Mouse (Mus musculus): Measurements from ENCODE around the gene Smim24.

The Smim24 gene

DNA sequence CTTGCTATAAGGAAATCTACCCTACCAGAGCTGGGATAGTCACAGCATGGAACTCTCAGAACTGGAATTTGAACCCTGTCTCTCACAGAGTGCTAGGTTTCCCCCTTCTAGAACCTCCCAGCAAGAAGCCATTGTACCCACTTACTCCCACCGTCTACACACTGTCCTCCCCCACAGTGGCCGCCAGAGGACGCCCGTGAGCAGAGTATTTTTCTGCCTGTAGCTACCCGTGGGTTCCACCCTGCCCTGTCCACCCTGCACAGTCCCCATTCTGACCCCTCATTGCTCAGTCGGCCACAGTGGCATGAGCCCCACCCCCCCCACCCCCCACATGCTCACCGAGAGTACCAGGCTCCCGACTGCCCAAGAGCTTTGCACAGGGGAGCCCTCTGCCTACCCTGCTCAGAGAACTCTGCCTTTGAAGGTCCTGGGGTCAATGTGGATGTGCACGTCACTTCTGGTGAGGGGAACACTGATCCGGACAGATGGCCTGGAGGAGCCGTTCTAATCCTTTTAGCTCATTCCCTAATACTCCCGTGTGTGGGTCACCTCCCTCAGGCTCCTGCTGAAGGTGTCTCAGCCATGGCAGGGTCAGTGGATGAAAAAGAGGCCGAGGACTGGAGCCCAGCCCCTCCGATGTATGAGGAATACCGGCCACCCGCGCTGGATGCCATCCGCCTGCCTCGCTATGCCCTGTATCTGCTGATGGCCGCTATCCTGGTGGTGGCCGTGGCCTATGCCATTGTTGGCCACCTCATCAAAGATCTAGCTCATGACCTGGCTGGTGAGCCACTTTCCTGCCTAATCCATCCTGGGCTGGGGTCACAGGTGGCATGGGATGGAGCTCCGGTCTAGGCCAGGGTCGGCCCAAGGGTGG is 2.8 kb upstream of the Smim24 start:
- peak; percentile 71 to 78 for DNase-seq (ENCODE audit: low spot score in 2 of 2)

DNA sequence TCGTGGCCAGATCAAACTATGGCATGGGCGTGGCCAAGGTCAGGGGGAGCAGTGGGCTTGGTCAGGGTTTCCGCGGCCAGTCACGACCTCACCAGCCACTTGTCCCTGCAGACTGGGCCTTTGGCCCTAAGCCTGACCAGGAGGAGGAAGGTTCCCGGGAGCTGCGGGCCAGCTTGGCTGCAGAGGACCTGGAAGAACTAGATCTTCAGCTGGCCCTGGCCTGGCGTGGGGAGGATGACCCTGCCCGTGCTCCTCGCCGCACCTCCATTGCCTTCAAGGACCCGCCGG is 2.2 kb upstream of the Smim24 start:
- no peak for DNase-seq (ENCODE audit: low spot score in 2 of 2)

DNA sequence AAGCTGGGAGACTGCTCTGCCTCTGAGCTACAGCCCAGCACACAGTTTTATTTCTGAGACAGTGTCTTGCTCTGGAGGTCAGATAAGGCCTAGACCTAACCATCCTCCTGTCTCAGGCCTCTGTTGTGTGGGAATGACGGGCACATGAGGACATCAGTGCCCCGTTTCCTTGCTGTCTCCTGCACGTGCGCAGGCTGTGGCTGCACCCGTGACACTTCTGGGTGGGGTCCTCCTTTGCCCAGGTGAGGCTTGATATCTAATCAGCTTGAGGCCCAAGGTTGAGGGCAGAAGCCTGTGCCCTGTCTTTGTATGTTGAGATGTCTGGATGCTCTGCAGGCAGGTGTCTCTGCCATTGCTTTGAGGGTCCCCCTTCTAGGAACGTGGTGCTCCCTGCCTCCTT is 581 bp upstream of the Smim24 start:
- no peak for DNase-seq (ENCODE audit: low spot score in 2 of 2)

DNA sequence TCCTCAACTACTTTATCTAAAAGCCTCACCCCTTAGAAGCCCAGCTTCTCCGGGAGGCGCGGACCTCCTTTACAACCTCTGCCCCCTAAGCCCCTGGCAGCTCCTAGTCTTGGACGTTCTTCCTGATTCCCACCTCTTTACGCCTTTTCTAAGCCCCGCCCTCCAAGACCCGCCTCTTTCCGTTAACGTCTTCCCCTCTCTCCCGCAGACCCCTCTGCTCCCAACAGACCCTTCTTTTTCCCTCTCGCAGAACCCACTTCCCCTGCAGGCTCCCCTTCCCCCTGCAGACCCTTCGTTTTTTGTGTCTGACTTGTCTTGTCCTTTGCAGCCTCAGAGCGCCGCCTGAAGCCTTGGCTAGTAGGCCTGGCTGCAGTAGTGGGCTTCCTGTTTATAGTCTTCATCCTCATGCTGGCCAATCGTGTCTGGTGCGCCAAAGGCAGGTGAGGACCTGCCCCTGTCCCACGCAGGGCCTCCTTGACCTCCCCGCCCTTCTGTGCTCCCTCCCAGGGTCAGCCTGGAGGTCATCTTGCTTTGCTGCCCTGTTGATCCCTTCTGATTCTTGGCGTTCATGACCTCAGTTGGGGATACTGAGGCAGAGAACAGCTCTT is 709 bp downstream of the Smim24 start:
- no peak for DNase-seq (ENCODE audit: low spot score in 2 of 2)

DNA sequence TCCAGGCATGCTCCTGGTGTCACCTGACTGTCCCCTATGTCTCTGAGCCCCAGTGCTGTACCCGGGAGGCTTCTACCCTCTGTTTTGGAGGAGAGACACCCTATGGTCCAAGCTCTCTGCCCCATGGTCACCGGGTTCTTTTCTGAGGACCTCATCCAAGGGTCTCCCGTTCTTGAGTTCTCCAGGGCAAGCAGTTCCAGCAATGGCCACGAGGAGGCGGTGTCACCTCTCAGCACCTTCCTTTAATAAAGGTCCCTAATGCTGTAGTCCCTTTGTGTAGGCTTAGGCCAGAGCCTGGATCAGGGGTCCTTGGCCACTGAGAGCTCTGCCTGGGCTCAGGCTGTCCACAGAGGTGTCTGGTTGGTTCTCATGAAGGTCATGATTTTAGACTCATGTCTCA is 2.3 kb downstream of the Smim24 start:
- DNase-seq (ENCODE audit: low spot score in 2 of 2) = peak; percentile 61

DNA sequence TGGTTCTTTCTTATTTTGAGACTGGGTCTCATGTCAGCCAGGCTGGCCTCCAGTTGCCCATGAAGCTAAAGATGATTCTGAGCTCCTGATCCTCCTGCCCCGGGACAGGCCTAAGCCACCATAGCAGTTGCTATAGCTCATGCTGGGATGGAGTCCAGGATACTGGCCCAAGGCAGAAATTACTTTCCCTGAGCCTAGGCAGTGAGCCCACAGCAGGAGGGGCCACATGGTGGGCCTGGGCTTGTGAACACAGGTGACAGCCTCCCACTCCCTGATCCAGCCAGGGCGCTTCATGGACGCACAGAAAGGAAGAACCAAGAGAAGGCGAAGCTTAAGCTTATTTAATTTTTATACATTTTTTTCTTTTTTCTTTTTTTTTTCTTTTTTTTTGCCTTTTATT is 3.0 kb downstream of the Smim24 start:
- no peak for DNase-seq (ENCODE audit: low spot score in 2 of 2)

DNA sequence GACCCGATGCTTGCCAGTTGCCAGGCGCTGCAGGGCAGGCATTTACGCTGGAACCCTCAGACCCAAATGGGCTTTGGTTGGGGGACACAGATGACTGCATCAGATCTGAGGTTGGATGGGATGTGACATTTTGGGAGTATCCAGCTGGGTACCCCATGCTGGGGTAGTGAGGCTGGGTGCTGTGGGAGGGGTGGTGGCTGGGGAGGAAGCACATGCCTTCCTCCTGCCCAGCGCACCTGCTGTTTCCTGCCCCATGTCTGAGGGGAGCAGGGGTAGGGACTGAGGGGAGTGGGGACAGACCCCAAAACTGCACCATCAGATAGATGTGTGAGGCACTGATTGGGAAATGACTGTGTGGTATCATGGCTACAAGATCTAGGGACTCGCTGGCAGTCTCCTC is 3.9 kb downstream of the Smim24 start:
- no peak for DNase-seq (ENCODE audit: low spot score in 2 of 2)

DNA sequence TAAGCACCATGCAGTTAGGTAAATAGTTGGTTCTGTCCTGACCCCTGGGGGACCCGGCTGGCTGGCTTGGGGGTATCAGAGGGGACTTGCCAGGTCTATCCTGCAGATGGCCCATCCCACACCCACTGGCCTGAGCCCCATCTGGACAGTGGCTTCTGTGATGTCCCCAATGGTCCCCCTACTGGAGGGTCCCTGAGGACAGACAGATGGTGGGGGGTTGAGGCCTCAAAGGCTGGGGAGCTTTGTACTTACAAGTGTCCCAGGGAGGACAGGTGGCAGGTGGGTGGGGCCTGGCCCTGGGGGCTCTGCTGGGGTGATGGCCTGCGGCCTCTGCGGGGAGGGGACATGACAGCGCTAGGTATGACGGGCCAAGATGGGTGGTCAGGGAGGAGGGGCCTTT is 6.4 kb downstream of the Smim24 start:
- DNase-seq (ENCODE audit: low spot score in 2 of 2) = no peak

DNA sequence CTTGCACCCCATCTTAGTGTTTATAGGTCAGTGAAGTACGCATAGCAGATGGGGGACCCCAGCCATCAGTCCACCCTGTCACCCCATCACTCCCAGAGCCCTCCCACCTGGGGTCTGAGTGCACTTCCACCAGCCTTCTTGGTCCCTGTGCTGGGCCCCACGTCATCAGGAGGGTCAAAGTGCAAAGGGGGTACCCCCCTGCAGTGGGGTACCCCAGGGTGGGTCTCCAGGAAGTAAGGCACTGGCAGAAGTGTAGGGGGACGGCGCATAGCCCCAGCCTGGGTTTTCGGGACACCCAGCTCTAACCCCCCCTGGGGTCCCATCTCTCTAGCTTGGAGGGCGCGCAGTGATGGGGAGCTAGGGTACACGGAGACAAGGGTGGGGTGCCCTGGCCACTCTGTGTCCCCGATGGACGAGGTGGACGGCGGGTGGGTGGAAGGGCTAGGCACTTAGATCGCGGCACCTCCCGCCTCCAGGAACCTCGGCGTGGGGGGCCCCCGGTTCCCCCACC is 7.0 kb downstream of the Smim24 start:
- no peak for DNase-seq (ENCODE audit: low spot score in 2 of 2)

DNA sequence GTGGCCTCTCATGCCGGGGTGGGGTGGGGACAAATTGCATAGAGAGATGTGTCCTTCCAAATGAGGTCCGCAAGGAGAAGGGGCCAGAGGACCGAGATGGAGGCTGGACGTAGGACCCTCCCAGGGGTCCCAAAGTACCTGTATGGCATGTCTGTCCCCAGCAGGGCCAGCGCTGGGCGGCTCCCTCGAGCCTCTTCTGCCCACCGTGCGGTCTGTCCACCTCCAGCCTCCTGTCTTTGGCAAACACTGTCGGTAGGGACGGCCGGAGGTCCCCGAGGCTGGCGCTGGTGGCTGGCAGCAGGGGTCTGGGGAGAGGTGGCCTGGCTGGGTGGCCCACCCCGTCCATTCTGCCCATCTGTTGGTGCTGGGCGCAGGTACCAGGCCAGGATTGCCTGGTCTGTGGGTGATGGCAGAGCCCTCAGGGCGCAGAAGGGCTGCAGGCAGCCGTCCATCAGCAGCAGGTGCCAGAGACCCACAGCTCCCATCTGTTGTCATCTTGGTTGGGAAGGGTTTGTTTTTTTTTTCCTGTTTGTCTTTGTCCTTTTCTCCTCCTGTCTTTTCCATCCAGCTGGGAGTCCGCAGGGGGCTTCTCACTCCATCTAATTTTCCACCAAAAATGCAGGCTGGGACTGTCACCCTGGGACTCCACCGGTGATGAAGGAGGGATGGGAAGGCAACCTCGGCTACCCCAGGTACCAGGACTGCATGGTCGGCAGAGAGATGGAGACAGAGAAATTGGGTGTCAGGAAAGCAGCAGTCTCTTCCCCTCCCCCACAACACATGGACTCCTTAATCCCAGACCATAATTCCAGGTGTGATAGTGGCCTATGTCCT is 7.7 kb downstream of the Smim24 start:
- no peak for DNase-seq (ENCODE audit: low spot score in 2 of 2)

DNA sequence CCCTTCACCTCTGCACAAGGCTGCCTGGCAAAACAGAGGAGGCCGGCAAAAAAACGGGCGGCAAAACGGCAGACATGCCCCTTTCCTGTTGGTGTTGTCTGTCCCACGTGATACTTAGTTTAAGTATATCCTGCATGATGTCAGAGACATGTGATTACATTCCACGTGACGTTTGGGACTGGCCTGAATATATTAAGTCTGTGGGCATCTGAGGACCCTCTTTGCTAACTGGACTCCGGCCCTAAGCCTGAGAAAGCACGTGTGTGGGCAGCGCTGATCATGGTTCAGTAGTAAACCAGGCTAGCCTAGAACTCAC is 8.3 kb downstream of the Smim24 start:
- no peak for DNase-seq (ENCODE audit: low spot score in 2 of 2)

DNA sequence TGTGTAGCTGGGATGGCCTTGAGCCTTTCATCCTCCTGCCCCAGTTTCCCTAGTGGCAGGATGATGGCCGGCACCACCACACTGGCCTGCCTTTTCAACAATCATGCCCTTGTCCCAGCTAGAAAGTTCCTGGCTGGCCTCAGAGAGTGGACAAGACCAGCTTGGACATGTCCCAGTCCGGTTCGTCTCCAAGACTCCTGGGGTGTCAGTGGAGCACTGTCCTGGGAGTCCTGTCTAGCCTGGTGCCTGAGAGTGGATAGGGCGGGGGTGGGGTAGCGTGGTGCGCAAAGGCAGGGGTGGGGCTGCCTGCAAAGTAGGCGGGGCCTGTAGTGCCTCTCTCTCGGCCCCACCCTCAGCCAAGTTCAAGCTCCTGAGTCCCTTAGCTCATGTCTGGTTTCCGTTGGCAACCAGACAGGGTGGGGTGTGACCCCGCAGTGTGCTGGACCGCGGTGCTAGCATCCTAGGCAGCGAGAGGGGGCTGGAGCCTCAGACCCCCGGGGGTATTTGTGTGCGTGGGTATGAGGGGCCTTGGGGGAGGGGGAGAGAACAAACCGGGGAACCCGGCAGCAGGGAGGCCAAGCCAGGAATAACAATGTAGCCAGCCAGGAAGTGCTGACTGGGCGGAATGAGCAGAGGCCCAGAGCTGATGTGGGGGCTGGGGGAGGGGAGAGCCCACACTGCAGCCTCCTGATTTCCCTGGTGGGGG is 8.8 kb downstream of the Smim24 start:
- DNase-seq (ENCODE audit: low spot score in 2 of 2) = no peak

DNA sequence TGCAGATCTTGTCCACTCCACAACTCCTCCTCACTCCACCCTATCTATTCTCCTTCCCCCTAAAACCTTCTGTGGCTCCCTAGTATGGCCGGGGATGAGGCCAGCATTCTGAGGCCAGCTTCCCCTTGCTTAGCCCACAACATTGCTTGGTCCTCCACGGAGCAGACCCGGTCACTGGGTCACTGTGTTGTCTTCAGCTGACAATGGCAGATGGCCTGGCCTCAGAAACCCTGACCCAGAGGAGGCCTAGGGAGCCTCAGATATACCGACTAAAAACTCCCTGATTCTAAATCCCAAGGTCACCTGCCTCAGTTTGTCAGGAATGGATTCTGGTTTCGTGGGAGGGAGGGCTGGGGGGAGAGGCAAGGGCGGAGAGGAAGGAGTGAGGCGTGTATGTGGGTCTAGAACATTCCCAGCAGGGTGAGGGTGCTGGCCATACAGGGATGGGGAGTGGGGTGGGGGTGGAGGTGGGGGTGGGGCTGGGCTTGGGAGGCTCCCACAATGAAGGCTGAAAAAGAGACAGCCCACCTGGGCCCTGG is 9.4 kb downstream of the Smim24 start:
- DNase-seq (ENCODE audit: low spot score in 2 of 2) = no peak

DNA sequence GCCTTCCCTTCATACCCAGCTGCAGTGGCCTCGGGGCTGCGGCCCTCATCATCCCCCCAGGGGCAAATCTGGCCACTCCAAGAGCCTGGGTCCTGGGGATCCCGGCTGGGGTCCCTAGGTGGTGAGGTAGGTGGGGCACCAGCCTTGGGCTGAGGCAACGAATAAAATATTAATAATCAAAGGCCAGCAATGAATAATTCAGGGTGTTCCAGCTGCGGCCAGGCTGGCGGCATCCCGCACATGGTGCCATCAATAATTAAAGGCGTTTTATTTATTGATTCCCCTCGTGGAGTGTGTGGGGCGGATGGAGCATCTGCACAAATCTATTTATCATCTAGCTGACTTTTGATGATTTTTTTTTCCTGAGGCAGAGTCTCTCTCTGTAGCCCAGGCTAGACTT is 10.7 kb downstream of the Smim24 start:
- no peak for DNase-seq (ENCODE audit: low spot score in 2 of 2)

DNA sequence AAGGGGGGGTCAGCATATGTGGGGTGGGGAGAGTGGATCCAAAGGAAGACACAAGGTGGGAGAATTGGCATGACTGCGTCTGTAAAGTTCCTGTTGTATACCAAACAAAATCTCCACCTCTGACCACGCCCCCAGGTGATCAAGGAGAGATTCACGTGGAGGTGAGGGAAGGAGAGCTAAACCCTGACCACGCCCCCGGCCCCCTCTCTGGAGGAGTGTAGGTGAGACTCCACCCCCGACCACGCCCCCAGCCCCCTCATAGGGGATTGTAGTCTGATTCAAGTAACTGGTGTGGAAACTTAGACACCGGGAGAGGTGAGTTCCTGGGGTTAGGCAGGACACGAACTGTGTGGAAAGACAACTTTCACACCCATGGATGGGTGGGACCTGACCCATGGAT is 11.2 kb downstream of the Smim24 start:
- no peak for DNase-seq (ENCODE audit: low spot score in 2 of 2)

DNA sequence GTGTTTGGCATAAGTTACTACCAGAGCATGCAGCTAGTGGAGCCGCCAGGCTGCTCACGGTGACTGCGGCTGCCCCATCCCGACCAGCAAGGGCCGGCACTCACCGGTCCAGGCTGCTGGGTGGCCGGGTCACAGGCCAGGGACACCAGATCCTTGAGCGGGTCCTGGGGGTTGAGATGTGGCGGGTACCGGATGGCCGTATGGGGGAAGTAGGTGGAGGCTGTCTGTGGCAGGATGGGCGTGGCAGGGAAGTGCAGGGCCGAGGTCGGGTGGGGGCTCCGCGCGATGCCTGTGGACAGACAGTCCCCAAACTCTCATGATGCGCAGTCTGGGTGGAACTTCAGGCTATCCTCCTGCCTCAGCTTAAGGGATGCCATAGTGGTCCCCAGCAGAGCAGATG is 11.9 kb downstream of the Smim24 start:
- DNase-seq (ENCODE audit: low spot score in 2 of 2) = no peak

DNA sequence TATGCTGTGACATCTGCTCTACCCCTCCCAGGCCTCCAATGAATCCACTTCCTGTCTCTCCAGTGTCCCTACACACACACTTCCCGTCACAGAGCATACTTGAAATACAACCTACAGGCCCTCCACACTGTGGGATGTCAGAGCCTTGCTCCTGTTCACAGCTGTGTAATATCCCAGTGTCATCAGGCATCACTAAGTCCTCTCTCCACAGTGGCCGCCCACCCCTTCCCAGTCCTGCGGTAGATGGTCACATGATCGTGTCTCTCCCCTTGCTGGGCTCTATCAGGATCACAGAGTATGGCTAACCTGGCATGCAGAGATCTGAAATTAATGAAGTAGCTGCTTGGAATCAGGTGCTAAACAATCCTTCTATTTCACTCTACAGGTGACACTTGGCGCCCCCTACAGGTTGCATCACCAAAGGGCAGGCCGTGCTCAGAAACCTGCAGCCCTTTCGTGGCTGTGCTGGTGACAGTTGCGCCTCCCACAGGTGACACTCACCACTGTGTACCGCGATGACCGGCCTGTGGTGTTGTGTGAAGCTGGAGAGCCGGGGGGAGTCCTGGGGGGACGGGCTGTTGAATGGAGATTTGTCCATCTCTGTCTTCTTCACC is 12.8 kb downstream of the Smim24 start:
- DNase-seq (ENCODE audit: low spot score in 2 of 2) = peak in 1 of 2 experiments; percentile 68

DNA sequence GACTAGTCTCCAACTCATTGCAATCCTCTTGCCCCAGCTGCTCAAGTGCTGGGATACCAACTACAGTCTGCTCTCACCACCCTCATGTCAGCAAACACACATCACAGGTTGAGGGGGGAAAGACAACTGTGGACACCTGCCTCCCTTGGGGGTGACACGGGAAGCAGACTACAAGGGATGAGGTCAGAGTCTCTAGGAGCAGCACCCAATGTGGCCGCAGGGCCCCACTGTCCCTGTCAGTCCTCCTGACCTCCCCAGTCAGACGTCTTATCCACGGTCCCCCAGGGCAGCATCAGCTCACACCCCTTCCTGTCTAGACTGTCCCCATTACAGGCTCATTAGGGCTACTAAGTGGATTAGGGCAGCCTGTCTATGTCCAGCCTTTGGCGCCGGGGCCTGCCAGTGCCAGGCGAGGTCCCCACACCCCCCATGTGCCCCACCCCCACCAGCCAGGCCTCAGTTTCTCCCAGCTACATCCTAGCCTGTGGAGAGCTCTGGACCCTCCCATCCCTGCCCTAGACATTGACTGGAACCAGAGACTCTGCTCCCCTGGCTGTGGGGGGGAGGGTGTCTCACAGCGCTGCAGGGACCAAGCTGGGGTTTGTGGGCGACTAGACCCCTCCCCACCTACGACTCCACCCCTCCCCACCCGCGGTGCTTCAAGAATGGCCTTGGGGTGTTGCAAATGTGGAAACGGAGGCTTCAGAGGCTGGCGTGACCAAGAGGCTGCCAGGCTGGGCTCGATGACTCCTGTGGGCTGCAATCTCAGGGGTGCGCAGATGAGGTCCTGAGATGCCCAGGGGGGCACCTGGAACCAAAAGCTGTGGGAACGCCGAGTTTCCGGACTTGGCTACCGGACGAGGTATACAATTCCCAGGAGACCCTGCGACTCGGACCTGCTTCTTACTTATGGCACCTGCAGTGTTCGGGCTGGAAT is 13.9 kb downstream of the Smim24 start:
- DNase-seq (ENCODE audit: low spot score in 2 of 2) = no peak

DNA sequence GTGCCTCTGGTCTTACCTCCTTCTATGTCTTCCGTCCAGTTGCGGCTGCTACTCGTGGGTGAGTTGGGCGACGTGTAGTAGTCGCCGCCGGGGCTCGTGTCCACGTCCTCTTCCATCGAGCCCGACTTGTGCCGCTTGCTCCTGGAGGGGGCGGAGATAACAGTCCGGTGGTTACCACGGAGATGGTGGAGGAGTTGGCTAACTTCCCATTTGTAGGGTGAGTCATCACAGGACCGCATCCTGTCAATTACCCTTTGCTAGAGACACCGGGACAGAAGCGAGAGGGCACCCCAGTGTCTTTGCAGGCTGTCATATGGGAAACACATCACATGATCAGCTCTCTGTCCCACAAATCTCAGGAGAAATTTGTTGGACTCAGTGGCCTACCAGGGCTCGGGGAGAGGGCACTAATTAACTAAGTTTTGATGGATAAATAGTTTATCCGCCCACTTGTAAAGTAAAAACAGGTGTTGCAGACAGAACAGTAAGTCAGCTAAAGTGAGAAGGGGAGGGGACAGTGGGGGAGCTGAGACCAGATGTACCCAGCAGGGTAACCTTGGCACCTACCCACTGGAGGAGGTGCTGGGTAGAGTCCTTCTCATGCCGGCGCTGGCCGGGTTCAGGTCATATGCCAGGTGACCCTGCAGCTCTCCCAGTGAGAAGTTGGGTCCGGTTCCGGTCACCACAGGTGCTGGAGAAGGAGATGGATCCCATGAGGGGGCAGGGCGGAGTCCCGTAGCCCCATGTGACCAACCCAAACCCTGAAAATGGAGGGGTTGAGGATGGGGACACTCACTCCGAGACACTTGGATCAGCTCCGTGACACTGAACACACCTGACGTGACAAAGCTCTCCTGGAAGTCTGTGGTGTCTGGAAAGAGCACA is 14.9 kb downstream of the Smim24 start:
- DNase-seq (ENCODE audit: low spot score in 2 of 2) = peak; percentile 81 to 86

DNA sequence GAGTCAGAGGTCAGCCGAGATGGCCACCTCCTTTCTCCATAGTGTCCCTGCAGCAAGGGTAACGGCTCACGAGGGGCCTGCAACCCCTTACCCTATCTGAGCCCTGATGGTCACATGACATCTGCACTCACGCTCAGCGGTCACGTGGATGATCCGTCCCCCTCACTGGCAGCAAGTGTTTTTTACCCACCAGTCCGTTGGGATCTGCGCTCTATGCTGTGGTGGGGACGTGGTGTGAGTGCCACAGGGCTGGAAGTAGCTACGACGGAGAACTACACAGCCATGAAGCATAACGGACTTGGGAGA is 15.5 kb downstream of the Smim24 start:
- no peak for DNase-seq (ENCODE audit: low spot score in 2 of 2)

All from right cerebral cortex, adult 2 months (tissue).